Mouse (Mus musculus) kidney, adult 8-10 months (tissue): ENCODE measurements around the gene Foxc2.

Source experiments
- DNase-seq, 2 experiments: peaks; one replicate each; pipeline ENCODE4 v3.0.0; 2022

Gene Foxc2

DNA sequence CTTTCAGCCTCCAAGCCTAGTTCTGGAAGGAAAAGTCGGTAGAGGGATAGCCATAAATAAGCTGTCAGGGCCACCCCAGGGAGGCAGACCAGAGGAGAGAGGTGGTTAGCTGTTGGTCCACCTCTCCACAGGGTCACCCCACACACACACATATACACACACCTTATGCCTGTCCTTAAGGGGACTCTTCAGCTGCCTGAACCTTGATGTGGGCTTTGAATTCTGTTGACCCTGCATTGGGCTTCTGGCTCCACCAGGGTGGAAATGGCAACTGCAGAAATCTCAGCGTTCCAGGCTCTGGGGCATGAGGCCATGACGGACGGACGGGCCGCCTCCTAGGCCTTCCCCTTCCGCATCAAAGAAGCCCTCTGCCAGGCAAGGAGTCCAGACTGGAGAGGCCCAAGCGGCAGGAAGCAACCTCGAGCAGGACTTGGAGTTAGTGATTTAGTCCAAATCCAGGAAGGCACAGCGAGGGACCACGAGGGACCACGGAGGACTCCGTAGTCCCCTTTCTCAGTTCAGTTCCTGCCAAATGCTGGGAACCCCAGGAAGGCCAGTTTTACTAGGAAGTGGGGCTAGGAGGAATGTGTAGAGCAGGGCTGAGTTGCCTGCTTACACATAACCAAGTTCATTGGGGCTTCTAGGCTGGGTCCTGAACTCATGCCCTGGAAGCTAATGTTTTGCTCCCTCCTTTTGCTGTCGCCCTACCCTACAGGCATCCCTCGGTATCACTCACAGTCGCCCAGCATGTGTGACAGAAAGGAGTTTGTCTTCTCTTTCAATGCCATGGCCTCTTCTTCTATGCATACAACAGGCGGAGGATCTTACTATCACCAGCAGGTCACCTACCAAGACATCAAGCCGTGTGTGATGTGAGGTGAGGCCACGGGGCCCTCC is 29.7 kb upstream of the Foxc2 start:
- no peak for DNase-seq

GRCm38 (mm10) chr8:121088281-121088680 is 27.7 kb upstream of the Foxc2 start:
- DNase-seq, result no peak

GRCm38 (mm10) chr8:121088871-121089630 is 26.9 kb upstream of the Foxc2 start:
- no peak for DNase-seq

- no peak for DNase-seq
Measured at GRCm38 (mm10) chr8:121089631-121090380, 26.2 kb upstream of the Foxc2 start.

GRCm38 (mm10) chr8:121090716-121091115 is 25.3 kb upstream of the Foxc2 start:
- DNase-seq, result no peak

DNA sequence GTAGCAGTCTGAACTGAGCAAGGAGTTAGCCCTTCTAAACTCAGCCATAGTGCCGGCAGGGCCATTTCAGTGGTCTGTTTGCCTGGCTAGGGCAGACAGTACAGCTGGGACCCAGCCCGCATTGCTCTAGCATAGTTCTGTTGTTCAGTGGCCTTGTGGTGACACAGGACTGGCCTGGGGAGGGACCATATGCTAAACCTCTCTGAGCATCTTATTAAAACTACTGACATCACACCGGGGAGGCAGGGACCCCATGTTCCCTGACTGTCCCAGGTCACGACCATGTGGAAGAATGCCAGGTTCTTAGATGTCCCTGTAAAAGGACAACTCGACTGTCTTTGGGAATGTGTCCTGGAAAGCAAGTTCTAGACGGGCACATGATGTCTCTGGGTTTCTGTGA is 23.8 kb upstream of the Foxc2 start:
- no peak for DNase-seq

- peak; percentile 50 to 84 for DNase-seq
Measured at GRCm38 (mm10) chr8:121092627-121093026, 23.3 kb upstream of the Foxc2 start.

DNA sequence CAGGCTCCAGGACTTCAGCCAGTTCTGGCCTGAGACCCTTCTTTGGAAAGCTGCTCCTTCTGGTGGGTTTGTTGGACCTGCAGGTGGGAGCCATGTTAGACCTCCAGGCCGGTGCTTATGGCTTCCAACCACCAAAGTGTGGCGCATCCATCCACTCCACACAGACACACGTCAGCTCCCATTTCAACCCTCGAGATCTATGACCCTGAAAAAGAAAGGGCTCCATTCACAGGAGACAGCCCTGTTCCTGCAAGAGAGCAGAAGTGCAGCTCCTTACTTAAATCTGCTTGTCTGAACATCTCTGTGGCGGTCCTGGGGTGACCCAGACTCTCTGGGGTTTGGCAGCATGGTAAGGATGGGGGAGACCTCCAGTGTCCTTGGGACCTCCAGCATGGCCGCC is 22.5 kb upstream of the Foxc2 start:
- no peak for DNase-seq

GRCm38 (mm10) chr8:121104049-121104818 is 11.7 kb upstream of the Foxc2 start:
- DNase-seq, result peak; percentile 45 to 71

DNA sequence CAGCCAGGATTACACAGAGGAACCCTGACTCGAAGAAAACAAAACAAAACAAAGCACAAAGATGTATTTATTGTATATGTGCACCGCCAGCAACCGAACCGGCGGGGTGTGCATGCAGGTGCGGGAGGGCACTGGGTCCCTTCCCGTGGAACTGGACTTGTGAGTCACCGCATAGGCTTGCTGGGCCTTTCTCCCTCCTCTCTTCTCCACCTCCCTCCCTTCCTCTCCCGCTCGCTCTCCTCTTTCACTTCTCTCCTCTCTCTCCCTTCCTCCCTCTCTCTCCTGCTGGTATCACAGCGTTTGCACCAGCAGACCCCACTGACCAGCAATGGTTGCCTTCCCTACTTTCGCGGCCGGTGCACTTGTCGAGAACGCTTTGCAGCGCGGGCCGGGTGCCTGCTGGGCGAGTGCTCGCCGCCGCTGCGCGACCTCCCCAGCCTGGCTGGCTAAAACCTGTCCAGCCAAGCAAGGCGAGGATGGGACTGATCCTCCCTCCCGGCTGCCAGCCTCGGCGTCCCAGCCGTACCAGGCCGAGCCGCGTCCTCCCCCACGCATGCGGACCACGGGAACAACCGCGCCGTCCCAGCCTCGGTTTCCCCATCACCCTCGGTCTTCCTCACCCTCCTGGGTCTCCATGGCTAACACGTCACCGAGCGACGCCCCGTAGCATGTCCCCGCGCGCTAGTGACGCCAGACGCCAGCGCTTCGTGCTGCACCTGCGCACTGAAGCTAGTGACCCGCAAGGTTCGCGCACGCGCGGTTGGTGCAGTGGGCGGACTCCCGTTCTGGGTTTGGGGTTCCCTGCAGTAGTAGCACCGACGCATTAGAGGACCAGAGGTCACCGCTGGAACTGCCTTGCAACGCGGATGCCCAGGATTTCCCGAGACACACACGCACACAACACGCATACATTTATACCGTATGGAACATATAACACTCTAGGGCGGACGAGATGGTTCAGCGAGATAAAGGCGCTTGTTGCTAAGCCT is 8.0 kb upstream of the Foxc2 start, which contains the start of gene Mthfsd:
Gene Mthfsd, minus strand, starts transcription at position 725 of the 989 bp plus-strand sequence.
- peak; percentile 97 to 99 for DNase-seq

GRCm38 (mm10) chr8:121108657-121109056 is 7.3 kb upstream of the Foxc2 start:
- DNase-seq, result no peak

DNA sequence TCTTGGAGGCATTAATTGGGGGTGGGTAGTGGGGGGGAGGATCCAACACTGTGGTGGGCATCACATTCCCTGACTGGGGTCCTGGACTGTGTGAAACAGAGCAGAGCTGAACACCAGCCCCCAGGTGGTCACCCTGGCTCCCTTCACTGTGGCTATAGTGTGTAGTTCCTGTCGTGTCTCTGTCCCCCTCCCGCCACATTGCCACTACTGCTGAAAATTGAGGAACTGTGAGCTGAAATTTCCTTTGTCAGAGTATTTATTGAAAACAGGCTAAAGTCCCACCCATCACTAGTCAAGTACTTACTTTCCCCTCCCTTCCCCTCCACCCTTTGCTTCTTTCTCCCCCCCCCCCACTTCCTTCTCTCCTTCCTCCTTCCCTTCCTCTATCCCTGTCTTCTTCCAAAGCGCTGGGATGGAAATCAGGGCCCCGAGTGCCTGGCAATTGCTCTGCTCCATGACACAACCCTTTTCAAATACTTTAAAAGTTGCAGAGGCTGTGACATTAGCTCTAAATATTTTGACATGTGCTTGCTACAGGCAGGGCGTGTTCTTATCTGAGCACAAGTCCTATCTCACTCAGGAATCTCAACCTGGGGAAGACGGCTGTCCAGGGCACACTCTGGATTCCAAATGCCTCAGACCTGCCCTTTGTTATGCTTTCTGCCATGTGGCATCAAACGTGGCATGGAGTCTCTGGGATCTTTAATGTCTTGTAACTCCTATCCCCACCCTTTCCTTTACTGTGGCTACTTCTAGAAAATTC is 4.6 kb upstream of the Foxc2 start:
- DNase-seq, result no peak

DNA sequence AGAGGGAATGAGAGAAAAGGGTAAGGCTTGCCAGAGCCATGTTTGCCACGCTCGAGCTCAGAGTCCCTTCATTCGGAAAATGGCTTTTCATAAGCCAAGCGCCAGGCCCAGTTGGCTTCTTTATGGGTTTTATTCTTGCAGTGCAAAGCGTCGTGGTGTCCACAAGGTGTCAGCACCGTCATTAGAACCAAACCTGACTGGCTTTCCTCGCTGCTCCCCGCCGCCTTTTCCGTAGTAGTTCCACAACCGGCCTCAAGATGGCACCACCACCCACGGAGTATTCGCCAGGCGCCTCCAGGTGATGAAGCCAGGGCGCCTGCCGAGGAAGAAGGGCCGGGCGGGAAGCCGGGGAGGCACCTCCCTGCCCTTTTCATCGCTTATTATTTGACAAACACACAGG is 2.7 kb upstream of the Foxc2 start:
- DNase-seq, result peak; percentile 92 to 97

DNA sequence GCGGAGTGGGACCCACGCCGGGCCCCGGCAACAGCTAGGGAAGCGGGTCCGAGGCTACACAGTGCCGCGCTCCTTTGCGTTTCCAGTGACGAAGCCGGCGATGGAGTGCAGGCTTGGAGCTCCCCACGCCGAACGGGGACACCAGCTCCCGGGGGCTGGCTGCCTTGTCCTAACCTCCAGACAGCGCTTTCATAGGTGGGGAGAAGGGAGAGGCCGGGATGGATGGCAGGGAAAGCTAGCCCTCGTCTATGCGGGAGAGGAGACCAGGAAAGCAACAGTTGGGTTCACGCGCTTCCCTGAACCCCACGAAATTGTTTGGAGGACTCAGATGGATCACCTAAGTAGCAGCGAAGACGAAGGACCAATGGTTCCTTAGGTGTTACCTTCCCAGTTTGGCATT is 835 bp upstream of the Foxc2 start:
- DNase-seq, result no peak

GRCm38 (mm10) chr8:121116591-121117185 is 717 bp downstream of the Foxc2 start:
- no peak for DNase-seq

DNA sequence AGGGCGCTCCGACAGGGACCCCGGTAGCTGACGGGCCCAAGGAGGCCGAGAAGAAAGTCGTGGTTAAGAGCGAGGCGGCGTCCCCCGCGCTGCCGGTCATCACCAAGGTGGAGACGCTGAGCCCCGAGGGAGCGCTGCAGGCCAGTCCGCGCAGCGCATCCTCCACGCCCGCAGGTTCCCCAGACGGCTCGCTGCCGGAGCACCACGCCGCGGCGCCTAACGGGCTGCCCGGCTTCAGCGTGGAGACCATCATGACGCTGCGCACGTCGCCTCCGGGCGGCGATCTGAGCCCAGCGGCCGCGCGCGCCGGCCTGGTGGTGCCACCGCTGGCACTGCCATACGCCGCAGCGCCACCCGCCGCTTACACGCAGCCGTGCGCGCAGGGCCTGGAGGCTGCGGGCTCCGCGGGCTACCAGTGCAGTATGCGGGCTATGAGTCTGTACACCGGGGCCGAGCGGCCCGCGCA is 1.2 kb downstream of the Foxc2 start:
- no peak for DNase-seq

DNA sequence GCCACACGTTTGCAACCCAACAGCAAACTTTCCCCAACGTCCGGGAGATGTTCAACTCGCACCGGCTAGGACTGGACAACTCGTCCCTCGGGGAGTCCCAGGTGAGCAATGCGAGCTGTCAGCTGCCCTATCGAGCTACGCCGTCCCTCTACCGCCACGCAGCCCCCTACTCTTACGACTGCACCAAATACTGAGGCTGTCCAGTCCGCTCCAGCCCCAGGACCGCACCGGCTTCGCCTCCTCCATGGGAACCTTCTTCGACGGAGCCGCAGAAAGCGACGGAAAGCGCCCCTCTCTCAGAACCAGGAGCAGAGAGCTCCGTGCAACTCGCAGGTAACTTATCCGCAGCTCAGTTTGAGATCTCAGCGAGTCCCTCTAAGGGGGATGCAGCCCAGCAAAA is 1.9 kb downstream of the Foxc2 start:
- DNase-seq, result no peak

DNA sequence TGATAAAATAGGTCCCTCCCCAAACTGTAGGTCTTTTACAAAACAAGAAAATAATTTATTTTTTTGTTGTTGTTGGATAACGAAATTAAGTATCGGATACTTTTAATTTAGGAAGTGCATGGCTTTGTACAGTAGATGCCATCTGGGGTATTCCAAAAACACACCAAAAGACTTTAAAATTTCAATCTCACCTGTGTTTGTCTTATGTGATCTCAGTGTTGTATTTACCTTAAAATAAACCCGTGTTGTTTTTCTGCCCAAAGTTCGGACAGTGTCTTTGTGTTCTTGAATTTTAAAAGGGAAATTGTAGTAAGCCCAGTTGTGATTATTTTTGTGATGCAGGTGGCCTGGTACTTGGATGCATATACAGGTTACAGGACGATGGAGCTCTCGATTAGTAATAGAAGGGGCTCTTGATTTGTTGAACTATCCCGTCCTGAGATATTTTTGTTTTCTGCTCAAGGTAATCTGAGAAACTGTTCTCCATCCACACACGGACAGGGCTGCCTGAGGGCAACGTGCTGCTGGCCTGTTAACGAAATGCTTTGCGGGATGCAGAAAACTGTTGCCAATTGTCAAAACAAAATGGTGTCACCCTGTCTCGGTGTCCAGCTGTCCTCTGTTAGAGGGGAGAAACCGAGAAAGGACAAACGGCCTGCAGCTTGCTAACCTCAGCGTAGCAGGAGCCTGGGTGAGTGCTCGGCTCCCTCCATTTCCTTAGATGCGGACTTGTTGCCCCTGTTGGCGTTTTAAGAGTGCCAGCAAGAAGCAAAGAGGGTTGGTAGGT is 2.9 kb downstream of the Foxc2 start:
- DNase-seq, result no peak
